Mouse (Mus musculus): Measurements from ENCODE around the gene Kcnh7.

Kcnh7 gene

GRCm38 (mm10) chr2:62646014-62646645, 538.0 kb downstream of the Kcnh7 start, which contains the start of gene Ifih1:
Gene Ifih1, minus strand, starts transcription at chr2:62646255.
- DNase-seq (ENCODE audit: low spot score in 2 of 2): no peak

DNA sequence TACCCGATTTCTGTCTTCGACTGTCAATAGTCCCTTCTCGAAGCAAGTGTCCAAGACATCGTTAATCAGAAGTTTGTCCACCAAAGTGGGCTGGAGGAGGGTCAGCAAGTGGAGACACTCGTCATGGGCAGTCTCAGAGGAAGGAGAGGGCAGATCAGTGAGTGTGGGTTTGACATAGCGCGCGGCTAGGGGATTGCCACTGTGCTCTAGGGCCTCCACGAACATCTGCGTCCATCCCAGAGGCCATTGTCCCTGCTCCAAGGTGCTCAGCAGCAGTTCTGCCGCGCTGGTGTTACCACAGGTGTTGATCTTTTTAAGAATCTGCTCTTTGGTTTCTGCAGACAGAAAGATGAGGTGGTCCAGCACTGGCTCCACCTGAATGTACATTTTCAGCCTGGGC, 538.6 kb downstream of the Kcnh7 start:
- DNase-seq (ENCODE audit: low spot score in 2 of 2): no peak

DNA sequence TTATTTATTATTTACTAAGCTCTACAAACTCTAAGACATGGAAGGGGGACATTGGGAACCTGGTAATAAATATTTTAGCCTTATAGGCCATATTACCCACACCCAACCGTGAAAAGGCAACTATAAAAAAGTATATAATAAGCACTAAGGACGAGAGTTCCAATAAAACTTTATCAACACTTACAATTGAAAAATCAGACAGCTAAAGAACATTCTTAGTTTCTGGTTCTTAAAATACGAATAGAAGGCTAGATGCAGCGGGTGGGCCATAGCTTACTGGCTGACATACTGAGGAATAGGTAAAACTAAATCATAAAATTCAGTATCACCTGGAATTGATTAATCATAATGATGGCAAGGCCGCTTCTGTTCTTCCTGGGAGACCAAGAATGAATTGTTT, 539.2 kb downstream of the Kcnh7 start:
- DNase-seq (ENCODE audit: low spot score in 2 of 2): no peak

Measured in frontal cortex, postnatal 14 days (tissue).